Mouse (Mus musculus) myocyte (in vitro differentiated cells): Measurements from ENCODE around the gene Upp2.

Experiments used
- CEBPB ChIP-seq: IDR thresholded peaks from 2 replicates; pipeline ENCODE4 v1.6.1; 2011; ENCODE audit warnings: mild to moderate bottlenecking, moderate library complexity; ENCODE audit not compliant: poor library complexity, insufficient read depth, severe bottlenecking
- E2F4 ChIP-seq: IDR thresholded peaks from one replicate; pipeline ENCODE4 v1.6.1; 2011; ENCODE audit warnings: mild to moderate bottlenecking, control low read depth, moderate library complexity; ENCODE audit not compliant: insufficient read depth
- MAX ChIP-seq: IDR thresholded peaks from one replicate; pipeline ENCODE4 v1.6.1; 2011; ENCODE audit warnings: low read depth, mild to moderate bottlenecking, control low read depth
- MYOD1 ChIP-seq, 3 experiments: IDR thresholded peaks; one replicate each; pipeline ENCODE4 v1.6.1; 2011; ENCODE audit warnings: control low read depth in 2 of 3, low read depth in 2 of 3, mild to moderate bottlenecking in 2 of 3, moderate library complexity in 1 of 3; ENCODE audit not compliant: insufficient read length in 2 of 3, control insufficient read depth in 1 of 3
- POLR2A ChIP-seq: IDR thresholded peaks from one replicate; pipeline ENCODE4 v1.6.1; 2011; ENCODE audit warnings: low read depth, mild to moderate bottlenecking, control low read depth, moderate library complexity; ENCODE audit not compliant: insufficient read length
- REST ChIP-seq: IDR thresholded peaks from one replicate; pipeline ENCODE4 v1.6.1; 2011; ENCODE audit warnings: mild to moderate bottlenecking, control low read depth, moderate library complexity; ENCODE audit not compliant: insufficient read depth, insufficient read length
- SRF ChIP-seq: IDR thresholded peaks from one replicate; pipeline ENCODE4 v1.6.1; 2011; ENCODE audit warnings: low read depth; ENCODE audit not compliant: control insufficient read depth, insufficient read length
- TCF12 ChIP-seq: IDR thresholded peaks from one replicate; pipeline ENCODE4 v1.6.1; 2011; ENCODE audit warnings: mild to moderate bottlenecking, control low read depth; ENCODE audit not compliant: poor library complexity, insufficient read depth, severe bottlenecking
- USF1 ChIP-seq: IDR thresholded peaks from one replicate; pipeline ENCODE4 v1.6.1; 2011; ENCODE audit warnings: low read depth, mild to moderate bottlenecking, control low read depth, moderate library complexity

- TF ChIP-seq REST, result no peak
- TF ChIP-seq TCF12, result no peak
- TF ChIP-seq E2F4, result no peak
- no peak for TF ChIP-seq CEBPB
- TF ChIP-seq POLR2A, result no peak
- no peak for TF ChIP-seq SRF
- no peak for TF ChIP-seq MAX
- no peak for TF ChIP-seq USF1
- no peak for TF ChIP-seq MYOD1 (IDR thresholded peaks at IDR 0.05; ENCODE audit: control insufficient read depth in 1 of 3, insufficient read length in 2 of 3, low read depth in 2 of 3)
Measured at GRCm38 (mm10) chr2:58626136-58626769, 59.2 kb downstream of the Upp2 start.
